Mouse (Mus musculus) intestine, embryonic 15.5 days (tissue): Measurements from ENCODE around the gene Sorcs3. TPM values are rescaled to one million over a fixed set of nuclear protein-coding genes. Genes with fewer than 3 reads are reported as not detected.

ENCODE experiments used
- ATAC-seq: fragments of 200-750 bp; cut with Nextera tagmentation; 2 replicates; pipeline ENCODE4 v1.8.0; 2017; ENCODE audit warnings: moderate TSS enrichment, moderate library complexity
- H3K27ac ChIP-seq: fragments of 300-500 bp; sonication (generic); 2 replicates; pipeline ENCODE4 v1.5.1; 2015; ENCODE audit warnings: mild to moderate bottlenecking, inconsistent platforms
- H3K27me3 ChIP-seq: fragments of 300-500 bp; sonication (generic); replicated peaks from 2 replicates; pipeline ENCODE4 v1.6.1; 2015; ENCODE audit warnings: inconsistent platforms
- H3K36me3 ChIP-seq: fragments of 300-500 bp; sonication (generic); 2 replicates; pipeline ENCODE4 v1.6.1; 2015; ENCODE audit warnings: inconsistent platforms
- H3K4me1 ChIP-seq: fragments of 300-500 bp; sonication (generic); replicated peaks from 2 replicates; pipeline ENCODE4 v1.6.1; 2015; ENCODE audit warnings: inconsistent platforms
- H3K4me2 ChIP-seq: fragments of 300-500 bp; sonication (generic); replicated peaks from 2 replicates; pipeline ENCODE4 v1.6.1; 2015; ENCODE audit warnings: mild to moderate bottlenecking, inconsistent platforms
- H3K4me3 ChIP-seq: fragments of 300-500 bp; sonication (generic); replicated peaks from 2 replicates; pipeline ENCODE4 v1.5.1; 2015; ENCODE audit warnings: inconsistent platforms
- H3K9ac ChIP-seq: fragments of 300-500 bp; sonication (generic); 2 replicates; pipeline ENCODE4 v1.6.1; 2015; ENCODE audit warnings: inconsistent platforms
- H3K9me3 ChIP-seq: fragments of 300-500 bp; sonication (generic); 2 replicates; pipeline ENCODE4 v1.6.1; 2016; ENCODE audit warnings: inconsistent platforms
- whole genome bisulfite sequencing: fragments of 180-500 bp; shearing (Covaris S2); methylation state at CpG from one replicate; pipeline ENCODE4 v1.1.7; 2015; 5-methylcytosine and 5-hydroxymethylcytosine counted together
- polyA plus RNA-seq: library from polyadenylated mRNA; unstranded; fragments of >200 nt; fragmentation: Nextera tagmentation; extraction: Ambion mirVana; gene quantifications from 2 replicates; pipeline ENCODE4 v1.2.1, GENCODE M21; 2015

Gene Sorcs3
- polyA plus RNA-seq, 1 experiment from 2014 or later: 0.89 TPM

DNA sequence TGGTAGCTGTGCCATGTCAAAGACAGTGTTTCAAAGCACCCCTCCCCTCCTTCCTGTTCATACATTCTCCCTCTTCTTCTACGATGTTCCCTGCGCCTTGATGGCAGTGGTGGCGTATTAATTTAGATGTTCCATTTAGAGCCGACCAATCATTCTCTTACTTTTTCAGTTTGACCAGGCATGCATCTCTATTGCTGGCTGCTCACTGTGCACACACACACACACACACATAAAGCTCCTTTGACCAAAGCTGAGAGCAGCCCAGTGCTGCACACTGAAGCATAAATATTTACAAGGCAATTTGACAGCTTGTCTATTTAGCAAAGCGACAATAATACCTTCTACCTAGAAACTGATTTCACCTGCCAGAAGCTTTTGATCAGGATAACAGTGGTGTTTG is 371.3 kb downstream of the Sorcs3 start:
- H3K27ac ChIP-seq: no peak overlapping the region
- no peak overlapping the region for H3K4me3 ChIP-seq
- no peak overlapping the region for H3K4me2 ChIP-seq
- H3K36me3 ChIP-seq: no peaks in the 10 kb centered on the region
- no peaks in the 10 kb centered on the region for H3K4me1 ChIP-seq
- no peaks in the 10 kb centered on the region for H3K9me3 ChIP-seq
- no peak for ATAC-seq
- WGBS: 41% methylated on average over 5 of the region's 5 CpGs
- no peaks in the 10 kb centered on the region for H3K27me3 ChIP-seq
- no peak overlapping the region for H3K9ac ChIP-seq

DNA sequence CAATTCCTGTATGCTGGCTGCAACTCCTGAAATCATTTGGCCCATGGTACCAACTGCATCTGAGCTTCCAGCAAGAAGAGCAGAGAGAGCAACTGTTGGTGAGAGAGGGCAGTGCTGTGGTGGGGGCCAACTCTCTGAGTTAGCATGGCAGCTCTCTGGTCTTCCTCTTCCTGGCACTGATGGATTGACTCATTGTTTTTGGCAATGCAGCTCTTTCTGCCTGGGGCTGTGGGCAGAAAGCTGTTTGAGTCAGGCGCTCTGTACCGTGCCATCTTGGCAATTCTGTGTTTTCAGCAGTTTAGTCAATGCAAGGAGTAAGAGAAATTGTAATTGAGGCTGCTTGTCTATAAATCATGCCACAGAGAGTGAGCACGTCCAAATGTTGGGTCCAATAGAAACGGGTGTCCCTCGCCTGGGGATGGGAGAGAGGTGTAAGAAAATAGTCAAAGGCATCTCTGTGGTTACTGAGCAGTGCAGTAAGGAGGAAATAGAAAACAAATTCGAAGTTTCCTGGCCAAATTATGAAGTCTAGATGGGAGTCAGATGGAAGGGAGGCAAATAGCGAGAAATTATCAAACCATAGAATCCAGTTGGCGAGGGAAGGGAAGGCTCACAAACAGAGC is 379.2 kb downstream of the Sorcs3 start:
- no peak for ATAC-seq
- no peak overlapping the region for H3K27ac ChIP-seq
- 70% methylated on average over 8 of the region's 8 CpGs for WGBS
- H3K27me3 ChIP-seq: no peaks in the 10 kb centered on the region
- H3K36me3 ChIP-seq: no peaks in the 10 kb centered on the region
- no peak overlapping the region for H3K9ac ChIP-seq
- no peak overlapping the region for H3K4me2 ChIP-seq
- H3K4me1 ChIP-seq: no peaks in the 10 kb centered on the region
- no peak overlapping the region for H3K4me3 ChIP-seq
- no peaks in the 10 kb centered on the region for H3K9me3 ChIP-seq

DNA sequence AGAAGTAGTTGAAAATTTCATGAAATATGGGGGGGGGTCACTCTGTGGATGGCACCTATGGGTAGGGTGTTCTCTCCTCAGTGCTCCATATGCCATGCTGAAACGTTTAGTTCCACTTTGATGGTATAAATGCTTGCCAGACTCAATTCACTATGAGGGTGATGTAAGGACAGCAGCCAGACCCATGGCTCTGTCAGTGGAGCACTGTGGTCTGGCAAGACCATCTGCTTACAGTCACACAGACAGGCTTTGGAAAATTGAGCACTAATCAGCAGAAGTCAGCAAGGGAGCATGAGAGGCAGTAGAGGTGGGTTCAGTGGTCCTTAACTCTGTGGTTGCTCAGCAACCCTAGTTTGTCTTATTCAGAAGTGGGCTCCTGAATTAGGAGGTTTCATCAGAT is 411.1 kb downstream of the Sorcs3 start:
- Histone ChIP-seq H3K9ac (no peak overlapping the region), H3K4me1 (no peaks in the 10 kb centered on the region), H3K9me3 (no peaks in the 10 kb centered on the region), H3K36me3 (no peaks in the 10 kb centered on the region), H3K4me2 (no peak overlapping the region), H3K4me3 (no peak overlapping the region), H3K27ac (no peak overlapping the region), H3K27me3 (no peaks in the 10 kb centered on the region)
- no peak for ATAC-seq
- 48% methylated on average over 1 of the region's 1 CpGs for WGBS

DNA sequence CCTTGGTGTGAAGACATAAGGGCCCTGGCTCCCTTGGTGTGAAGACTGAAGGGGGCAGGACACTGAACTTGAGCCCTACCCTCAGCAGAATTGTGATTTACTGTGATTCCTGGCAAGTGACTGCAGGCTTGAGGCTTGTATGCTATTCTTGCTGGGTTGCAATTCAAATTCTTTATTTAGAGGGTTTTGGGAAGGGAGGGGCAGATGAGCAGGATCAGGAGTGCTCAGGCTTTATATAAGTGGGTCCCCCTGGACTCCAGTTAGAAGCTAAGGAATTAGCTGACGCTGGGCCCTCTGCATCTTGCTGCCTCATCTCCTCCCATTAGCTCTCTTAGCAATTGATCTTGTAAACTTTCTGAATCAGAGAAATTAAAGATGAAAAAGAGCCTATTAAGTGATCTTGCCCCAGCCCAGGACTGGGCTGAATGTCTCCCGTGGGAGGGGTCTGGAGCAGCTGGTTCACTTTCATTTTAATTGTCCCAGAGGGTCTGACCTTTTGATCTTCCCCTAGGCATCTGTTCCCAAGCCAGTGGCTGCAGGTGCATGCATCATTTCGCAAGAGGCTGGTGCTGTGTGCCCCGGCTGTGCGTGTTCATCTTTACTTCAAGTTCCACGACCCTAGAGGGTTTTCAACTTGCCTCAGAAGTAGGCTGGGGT is 425.0 kb downstream of the Sorcs3 start:
- Histone ChIP-seq H3K27ac (no peak overlapping the region), H3K27me3 (no peaks in the 10 kb centered on the region), H3K4me1 (no peaks in the 10 kb centered on the region), H3K9me3 (no peaks in the 10 kb centered on the region), H3K4me3 (no peak overlapping the region), H3K4me2 (no peak overlapping the region), H3K36me3 (no peaks in the 10 kb centered on the region), H3K9ac (no peak overlapping the region)
- WGBS: 54% methylated on average over 6 of the region's 6 CpGs
- ATAC-seq: no peak

DNA sequence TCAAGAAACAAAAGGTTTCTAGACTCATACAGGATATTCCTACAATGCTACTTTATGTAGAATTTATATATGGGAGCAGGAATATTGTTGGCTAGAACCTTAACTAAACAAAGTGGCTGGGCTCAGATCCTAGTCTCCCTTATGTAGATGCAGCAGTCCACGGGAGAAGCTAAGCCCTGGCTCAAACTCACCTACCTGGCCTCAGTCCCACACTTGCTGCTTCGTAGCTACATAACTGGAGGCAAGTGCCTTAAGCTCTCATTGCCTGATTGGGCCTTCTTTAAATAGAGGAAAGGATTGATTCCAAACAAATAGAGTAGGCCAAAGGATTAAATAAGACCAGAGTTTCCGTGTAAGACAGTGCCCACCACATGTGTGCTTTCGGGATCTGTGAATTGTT is 436.7 kb downstream of the Sorcs3 start:
- Histone ChIP-seq H3K9ac (no peak overlapping the region), H3K27ac (no peak overlapping the region), H3K4me3 (no peak overlapping the region), H3K4me1 (no peaks in the 10 kb centered on the region), H3K36me3 (no peaks in the 10 kb centered on the region), H3K4me2 (no peak overlapping the region), H3K27me3 (no peaks in the 10 kb centered on the region), H3K9me3 (no peaks in the 10 kb centered on the region)
- 69% methylated on average over 4 of the region's 4 CpGs for WGBS
- no peak for ATAC-seq

DNA sequence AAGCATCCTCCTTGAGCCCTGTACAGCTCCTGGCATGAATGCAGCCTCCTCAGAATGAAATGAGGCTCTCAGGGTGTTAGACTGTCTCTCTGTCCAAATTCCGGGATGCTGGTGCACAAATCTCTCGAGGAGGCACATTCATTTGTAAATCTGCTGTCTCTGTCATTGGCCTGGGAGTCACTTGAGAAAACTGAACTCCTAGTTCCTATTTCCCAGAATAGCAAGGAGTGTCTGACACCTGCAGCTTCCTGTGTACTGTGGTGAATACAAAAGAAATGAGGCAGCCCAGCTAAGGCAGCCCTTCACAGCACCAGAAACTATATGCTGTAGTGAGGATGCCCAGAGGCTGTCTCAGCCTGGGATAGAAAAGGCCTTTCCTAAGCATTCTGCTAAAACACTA is 444.1 kb downstream of the Sorcs3 start:
- no peak overlapping the region for H3K9ac ChIP-seq
- H3K27me3 ChIP-seq: no peaks in the 10 kb centered on the region
- 82% methylated on average over 2 of the region's 2 CpGs for WGBS
- no peaks in the 10 kb centered on the region for H3K36me3 ChIP-seq
- ATAC-seq: no peak
- no peak overlapping the region for H3K27ac ChIP-seq
- H3K9me3 ChIP-seq: no peaks in the 10 kb centered on the region; the same call in 1 of the 2 replicates
- no peak overlapping the region for H3K4me2 ChIP-seq
- H3K4me1 ChIP-seq: no peaks in the 10 kb centered on the region
- H3K4me3 ChIP-seq: no peak overlapping the region

DNA sequence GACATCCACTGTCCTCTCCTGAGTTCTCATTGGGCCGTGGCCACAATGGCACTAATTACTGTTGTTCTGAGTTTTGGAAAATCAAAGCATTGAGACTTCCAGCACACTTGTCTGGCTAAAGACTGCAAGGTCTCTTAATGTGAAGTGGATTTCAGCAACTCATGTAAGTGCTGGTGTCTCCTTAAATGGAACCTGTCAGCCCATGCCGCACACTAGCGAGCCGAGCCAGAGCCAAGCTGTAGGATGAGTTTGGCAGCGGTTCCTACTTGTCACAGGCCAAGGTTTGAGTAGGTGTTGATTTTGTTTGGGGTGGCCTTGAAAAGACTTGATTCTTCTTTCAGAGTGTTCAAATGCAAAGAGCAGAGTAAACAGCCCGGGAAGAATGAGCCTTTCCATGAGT is 445.8 kb downstream of the Sorcs3 start:
- no peaks in the 10 kb centered on the region for H3K4me1 ChIP-seq
- H3K36me3 ChIP-seq: no peaks in the 10 kb centered on the region
- no peaks in the 10 kb centered on the region for H3K27me3 ChIP-seq
- no peak for ATAC-seq
- no peaks in the 10 kb centered on the region; the same call in 1 of the 2 replicates for H3K9me3 ChIP-seq
- no peak overlapping the region for H3K27ac ChIP-seq
- WGBS: 74% methylated on average over 6 of the region's 6 CpGs
- H3K4me2 ChIP-seq: no peak overlapping the region
- H3K4me3 ChIP-seq: no peak overlapping the region
- H3K9ac ChIP-seq: no peak overlapping the region

DNA sequence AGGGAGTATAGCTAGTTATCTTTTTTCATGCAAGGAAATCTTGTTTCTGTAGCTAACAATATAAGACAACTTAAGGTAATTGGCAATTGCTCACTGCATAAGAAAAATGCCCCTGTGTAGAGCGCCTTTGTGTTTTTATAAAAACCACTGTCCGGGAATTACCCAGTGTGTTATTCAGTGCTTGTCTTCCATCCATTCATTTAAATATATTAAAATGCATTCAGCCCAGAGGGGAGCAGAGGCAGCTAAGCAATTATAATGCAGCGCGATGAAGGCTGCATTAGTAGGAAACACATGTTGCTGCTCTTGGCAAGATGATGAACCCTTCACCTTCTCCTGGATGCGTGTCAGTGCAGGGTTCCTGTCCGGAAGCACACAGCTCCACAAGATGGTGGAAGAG is 454.4 kb downstream of the Sorcs3 start:
- Histone ChIP-seq H3K9ac (no peak overlapping the region), H3K4me2 (no peak overlapping the region), H3K9me3 (no peaks in the 10 kb centered on the region), H3K27me3 (no peaks in the 10 kb centered on the region), H3K4me3 (no peak overlapping the region), H3K4me1 (no peaks in the 10 kb centered on the region), H3K36me3 (no peaks in the 10 kb centered on the region), H3K27ac (no peak overlapping the region)
- ATAC-seq: no peak
- WGBS: 92% methylated on average over 6 of the region's 6 CpGs

DNA sequence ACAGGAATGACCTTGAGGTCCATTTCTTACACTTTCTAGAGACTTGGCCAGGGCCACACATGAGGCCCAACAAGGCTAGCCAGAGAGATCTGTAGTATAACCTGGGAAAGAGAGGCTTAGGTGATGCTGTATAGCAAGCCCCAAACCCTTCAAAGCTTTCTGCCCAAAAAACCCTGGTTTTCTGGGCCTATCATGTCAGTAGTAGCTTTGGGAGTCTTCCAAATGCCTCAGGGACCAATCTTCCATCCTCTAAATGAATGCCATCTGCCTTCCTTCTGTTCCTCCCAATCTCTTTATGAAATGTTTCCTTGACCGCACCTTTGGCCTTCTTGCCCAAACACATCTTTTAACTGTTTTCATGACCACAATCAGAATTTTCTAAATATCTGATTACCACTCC is 474.1 kb downstream of the Sorcs3 start:
- Histone ChIP-seq H3K9ac (no peak overlapping the region), H3K4me1 (no peaks in the 10 kb centered on the region), H3K4me2 (no peak overlapping the region), H3K9me3 (no peaks in the 10 kb centered on the region), H3K4me3 (no peak overlapping the region), H3K27me3 (no peaks in the 10 kb centered on the region), H3K27ac (no peak overlapping the region), H3K36me3 (no peaks in the 10 kb centered on the region)
- ATAC-seq: no peak
- WGBS: 88% methylated on average over 1 of the region's 1 CpGs

DNA sequence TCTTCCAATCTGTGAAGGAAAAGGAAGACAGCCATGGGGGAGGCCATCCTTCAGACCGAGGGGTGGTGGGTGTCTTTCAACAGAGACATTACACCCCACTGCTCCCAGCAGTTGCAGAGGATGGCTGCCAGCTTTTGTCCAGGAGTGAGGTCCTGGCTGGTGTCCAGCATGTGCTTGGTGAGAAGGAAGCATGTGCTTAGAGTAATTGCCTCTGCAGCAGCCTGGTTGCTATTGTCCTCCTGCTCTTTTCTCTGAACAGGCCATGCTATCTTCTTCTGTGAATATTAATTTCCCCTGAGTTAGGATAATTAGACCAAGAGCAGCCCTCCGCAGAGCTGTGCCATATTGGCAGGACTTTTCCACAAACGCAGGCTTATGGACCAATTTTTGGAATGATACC is 476.7 kb downstream of the Sorcs3 start:
- no peak for ATAC-seq

DNA sequence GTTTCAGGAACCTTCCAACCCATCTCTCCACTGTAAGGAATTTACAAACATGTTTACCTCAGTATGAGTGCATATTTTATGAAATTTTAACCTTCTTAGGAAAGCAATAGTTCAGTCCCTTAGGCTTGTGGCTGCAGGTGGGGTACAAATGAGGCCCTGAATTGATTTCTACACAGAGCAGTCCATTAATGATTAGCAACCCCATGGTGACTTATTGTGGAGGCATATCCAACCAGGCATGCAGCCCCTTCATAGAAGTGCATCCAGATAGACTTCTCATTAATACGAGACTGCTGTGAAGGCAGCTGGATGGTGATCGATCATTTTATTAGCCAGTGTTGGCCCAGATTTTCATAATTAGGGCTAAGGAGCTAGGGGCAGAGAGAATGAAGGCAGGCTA is 480.5 kb downstream of the Sorcs3 start:
- Histone ChIP-seq H3K4me3 (no peak overlapping the region), H3K9ac (no peak overlapping the region), H3K4me1 (no peaks in the 10 kb centered on the region), H3K4me2 (no peak overlapping the region), H3K27me3 (no peaks in the 10 kb centered on the region), H3K27ac (no peak overlapping the region), H3K9me3 (no peaks in the 10 kb centered on the region), H3K36me3 (no peaks in the 10 kb centered on the region)
- no peak for ATAC-seq
- WGBS: 83% methylated on average over 2 of the region's 2 CpGs

More for the DNA sequence above, 476.7 kb downstream of the Sorcs3 start:
- Histone ChIP-seq H3K36me3 (no peaks in the 10 kb centered on the region), H3K9me3 (no peaks in the 10 kb centered on the region), H3K27me3 (no peaks in the 10 kb centered on the region), H3K4me3 (no peak overlapping the region), H3K27ac (no peak overlapping the region), H3K9ac (no peak overlapping the region), H3K4me1 (no peaks in the 10 kb centered on the region), H3K4me2 (no peak overlapping the region)
- 82% methylated on average over 3 of the region's 3 CpGs for WGBS

DNA sequence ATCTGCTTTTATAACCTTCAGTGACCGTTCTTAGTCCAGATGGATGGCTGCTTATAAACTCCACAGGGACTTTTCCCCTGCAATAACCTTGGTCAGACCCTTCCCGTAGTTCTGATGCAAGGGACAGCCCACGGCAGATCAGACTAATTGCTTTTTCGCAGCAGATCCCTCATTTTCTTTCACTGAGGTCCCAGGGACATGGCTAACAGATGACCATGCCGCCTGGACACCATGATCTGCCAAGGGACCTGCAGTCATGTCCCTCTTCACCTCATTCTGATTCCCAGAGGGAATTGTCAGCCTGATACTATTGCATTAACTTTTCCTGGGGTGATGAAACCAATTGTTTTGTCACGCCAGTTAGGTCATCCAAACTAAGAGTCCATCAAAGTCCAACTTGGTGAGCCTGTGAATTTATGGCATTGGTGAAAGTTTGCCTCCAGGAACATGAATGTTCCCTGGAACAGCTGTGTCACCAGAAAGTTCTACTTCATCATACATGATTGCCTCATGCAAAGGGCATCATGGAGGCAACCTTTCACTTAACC is 494.4 kb downstream of the Sorcs3 start:
- Histone ChIP-seq H3K4me3 (no peak overlapping the region), H3K4me1 (no peaks in the 10 kb centered on the region), H3K9me3 (no peaks in the 10 kb centered on the region), H3K4me2 (no peak overlapping the region), H3K36me3 (no peaks in the 10 kb centered on the region), H3K27ac (no peak overlapping the region), H3K9ac (no peak overlapping the region), H3K27me3 (no peaks in the 10 kb centered on the region)
- 75% methylated on average over 6 of the region's 6 CpGs for WGBS
- no peak for ATAC-seq

DNA sequence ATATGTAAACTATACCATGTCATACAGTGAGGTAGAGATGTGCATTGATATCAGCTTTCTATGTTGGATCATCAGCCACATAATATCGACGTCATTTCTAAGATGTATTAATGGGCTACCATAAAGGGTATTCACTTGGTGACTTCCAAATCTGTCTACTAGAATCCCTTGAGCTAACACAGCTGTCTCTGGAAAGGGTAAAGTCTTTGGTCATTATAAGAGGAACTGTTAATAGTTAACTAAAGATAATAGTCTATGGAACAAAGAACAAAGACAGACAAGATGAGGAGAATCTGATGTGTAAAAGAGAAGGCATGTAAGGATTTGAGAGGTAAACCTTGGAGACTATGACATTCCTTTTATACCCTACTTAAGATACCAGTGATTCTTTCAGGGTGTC is 497.9 kb downstream of the Sorcs3 start:
- no peaks in the 10 kb centered on the region for H3K27me3 ChIP-seq
- H3K4me1 ChIP-seq: no peaks in the 10 kb centered on the region
- no peak overlapping the region for H3K9ac ChIP-seq
- ATAC-seq: peak; percentile 47
- H3K4me2 ChIP-seq: no peak overlapping the region
- no peak overlapping the region for H3K27ac ChIP-seq
- 78% methylated on average over 2 of the region's 2 CpGs for WGBS
- no peaks in the 10 kb centered on the region for H3K36me3 ChIP-seq
- H3K4me3 ChIP-seq: no peak overlapping the region
- no peaks in the 10 kb centered on the region for H3K9me3 ChIP-seq
